Mouse (Mus musculus): ENCODE results near the gene Mlst8. TPM values are rescaled to one million over a fixed set of nuclear protein-coding genes. Genes with fewer than 3 reads are reported as not detected.

Mlst8 gene
- polyA plus RNA-seq, 1 experiment from 2014 or later = 35.5 TPM

- H3K4me3 ChIP-seq = 0 out of 2 replicates have a peak overlapping the region, but pooled peaks have one; percentile 2
Observed at GRCm38 (mm10) chr17:24506332-24507070, 27.6 kb upstream of the Mlst8 start.

GRCm38 (mm10) chr17:24505286-24505955, 26.5 kb upstream of the Mlst8 start:
- no peak overlapping the region for H3K4me3 ChIP-seq
- no peak overlapping the region for H3K4me2 ChIP-seq
- H3K27ac ChIP-seq = no peak overlapping the region; the same call in 1 of the 2 replicates
- WGBS = 88% methylated on average over 30 of the region's 30 CpGs
- peaks cover 19% of the 10 kb centered on the region for H3K4me1 ChIP-seq (replicated peaks)
- H3K9me3 ChIP-seq = no peaks in the 10 kb centered on the region
- peaks cover 99% of the 10 kb centered on the region for H3K36me3 ChIP-seq
- ATAC-seq (ENCODE audit: low FRiP score) = no peak
- no peaks in the 10 kb centered on the region for H3K27me3 ChIP-seq
- peak overlapping the region; percentile 36; the same call in 1 of the 2 replicates for H3K9ac ChIP-seq

More at GRCm38 (mm10) chr17:24506332-24507070, 27.6 kb upstream of the Mlst8 start:
- Histone ChIP-seq H3K4me1 (replicated peaks) (peaks cover 19% of the 10 kb centered on the region), H3K36me3 (peaks cover 99% of the 10 kb centered on the region), H3K9ac (peak overlapping the region; percentile 36), H3K4me2 (0 out of 2 replicates have a peak overlapping the region, but pooled peaks have one; percentile 8), H3K9me3 (no peaks in the 10 kb centered on the region), H3K27ac (peak overlapping the region; percentile 69), H3K27me3 (no peaks in the 10 kb centered on the region)
- 29% methylated on average over 36 of the region's 36 CpGs for WGBS
- 0 out of 2 replicates have a peak, but pooled peaks have one; percentile 5 for ATAC-seq (ENCODE audit: low FRiP score)

GRCm38 (mm10) chr17:24504085-24504484, 25.2 kb upstream of the Mlst8 start:
- Histone ChIP-seq H3K36me3 (peaks cover 99% of the 10 kb centered on the region), H3K27ac (no peak overlapping the region), H3K9me3 (no peaks in the 10 kb centered on the region), H3K4me3 (no peak overlapping the region), H3K27me3 (no peaks in the 10 kb centered on the region), H3K9ac (no peak overlapping the region), H3K4me1 (replicated peaks) (peaks cover 19% of the 10 kb centered on the region), H3K4me2 (no peak overlapping the region)
- ATAC-seq (ENCODE audit: low FRiP score) = no peak
- 96% methylated on average over 10 of the region's 10 CpGs for WGBS

GRCm38 (mm10) chr17:24502208-24502607, 23.3 kb upstream of the Mlst8 start:
- H3K4me1 ChIP-seq (replicated peaks) = peaks cover 18% of the 10 kb centered on the region
- WGBS = 58% methylated on average over 11 of the region's 11 CpGs
- H3K27ac ChIP-seq = no peak overlapping the region
- H3K4me3 ChIP-seq = no peak overlapping the region
- no peak for ATAC-seq (ENCODE audit: low FRiP score)
- H3K27me3 ChIP-seq = no peaks in the 10 kb centered on the region
- H3K9ac ChIP-seq = no peak overlapping the region
- no peak overlapping the region for H3K4me2 ChIP-seq
- no peaks in the 10 kb centered on the region for H3K9me3 ChIP-seq
- H3K36me3 ChIP-seq = peaks cover 99% of the 10 kb centered on the region

GRCm38 (mm10) chr17:24496026-24496425, 17.1 kb upstream of the Mlst8 start:
- Histone ChIP-seq H3K36me3 (peaks cover 58% of the 10 kb centered on the region), H3K4me2 (no peak overlapping the region)

GRCm38 (mm10) chr17:24495443-24495842, 16.6 kb upstream of the Mlst8 start:
- no peak for ATAC-seq (ENCODE audit: low FRiP score)
- peak overlapping the region; percentile 35; the same call in 1 of the 2 replicates for H3K9ac ChIP-seq
- no peaks in the 10 kb centered on the region for H3K9me3 ChIP-seq
- no peaks in the 10 kb centered on the region for H3K27me3 ChIP-seq
- H3K27ac ChIP-seq = peak overlapping the region; percentile 23; the same call in 1 of the 2 replicates
- H3K4me2 ChIP-seq = no peak overlapping the region
- H3K36me3 ChIP-seq = peaks cover 52% of the 10 kb centered on the region
- H3K4me1 ChIP-seq (replicated peaks) = peaks cover 27% of the 10 kb centered on the region
- no peak overlapping the region for H3K4me3 ChIP-seq
- WGBS = 84% methylated on average over 3 of the region's 3 CpGs

More at GRCm38 (mm10) chr17:24496026-24496425, 17.1 kb upstream of the Mlst8 start:
- no peak for ATAC-seq (ENCODE audit: low FRiP score)
- Histone ChIP-seq H3K9ac (peak overlapping the region; percentile 39; the same call in 1 of the 2 replicates), H3K27ac (peak overlapping the region; percentile 23; the same call in 1 of the 2 replicates), H3K9me3 (no peaks in the 10 kb centered on the region), H3K4me1 (replicated peaks) (peaks cover 22% of the 10 kb centered on the region), H3K4me3 (no peak overlapping the region), H3K27me3 (no peaks in the 10 kb centered on the region)
- WGBS = 75% methylated on average over 1 of the region's 1 CpGs

GRCm38 (mm10) chr17:24494627-24495335, 15.9 kb upstream of the Mlst8 start:
- Histone ChIP-seq H3K27ac (peak overlapping the region; percentile 18; the same call in 1 of the 2 replicates), H3K9ac (0 out of 2 replicates have a peak overlapping the region, but pooled peaks have one; percentile 29), H3K4me1 (replicated peaks) (peaks cover 34% of the 10 kb centered on the region), H3K4me3 (no peak overlapping the region), H3K36me3 (peaks cover 45% of the 10 kb centered on the region), H3K27me3 (no peaks in the 10 kb centered on the region), H3K4me2 (no peak overlapping the region), H3K9me3 (no peaks in the 10 kb centered on the region)
- ATAC-seq (ENCODE audit: low FRiP score) = no peak
- WGBS = 29% methylated on average over 2 of the region's 2 CpGs

GRCm38 (mm10) chr17:24490399-24490798, 11.5 kb upstream of the Mlst8 start:
- Histone ChIP-seq H3K27ac (peak overlapping the region; percentile 99), H3K27me3 (0 out of 2 replicates have a peak, but pooled peaks cover 4% of the 10 kb centered on the region), H3K9me3 (no peaks in the 10 kb centered on the region), H3K4me1 (replicated peaks) (peaks cover 56% of the 10 kb centered on the region), H3K4me2 (peak overlapping the region; percentile 91), H3K4me3 (peak overlapping the region; percentile 87), H3K9ac (peak overlapping the region; percentile 97), H3K36me3 (peaks cover 1% of the 10 kb centered on the region)
- WGBS = 65% methylated on average over 4 of the region's 4 CpGs
- no peak for ATAC-seq (ENCODE audit: low FRiP score)

GRCm38 (mm10) chr17:24489265-24490030, 10.6 kb upstream of the Mlst8 start:
- H3K9ac ChIP-seq = peak overlapping the region; percentile 97
- WGBS = 9% methylated on average over 19 of the region's 19 CpGs
- 0 out of 2 replicates have a peak, but pooled peaks cover 4% of the 10 kb centered on the region for H3K27me3 ChIP-seq
- H3K4me1 ChIP-seq (replicated peaks) = peaks cover 52% of the 10 kb centered on the region
- H3K36me3 ChIP-seq = no peaks in the 10 kb centered on the region
- peak overlapping the region; percentile 99 for H3K27ac ChIP-seq
- H3K9me3 ChIP-seq = no peaks in the 10 kb centered on the region
- peak overlapping the region; percentile 87 for H3K4me3 ChIP-seq
- peak overlapping the region; percentile 91 for H3K4me2 ChIP-seq
- ATAC-seq (ENCODE audit: low FRiP score) = peak; percentile 35

- Histone ChIP-seq H3K27ac (peak overlapping the region; percentile 99), H3K4me2 (peak overlapping the region; percentile 91), H3K27me3 (0 out of 2 replicates have a peak, but pooled peaks cover 4% of the 10 kb centered on the region), H3K9ac (peak overlapping the region; percentile 97), H3K4me3 (peak overlapping the region; percentile 87), H3K9me3 (no peaks in the 10 kb centered on the region), H3K36me3 (no peaks in the 10 kb centered on the region), H3K4me1 (replicated peaks) (peaks cover 49% of the 10 kb centered on the region)
- ATAC-seq (ENCODE audit: low FRiP score) = peak; percentile 78
- under 1% methylated on average over 64 of the region's 81 CpGs for WGBS
Observed at GRCm38 (mm10) chr17:24488662-24489264, 9.9 kb upstream of the Mlst8 start.

- ATAC-seq (ENCODE audit: low FRiP score) = peak; percentile 67
- peak within 1 kb of the TSS; percentile 97 for H3K9ac ChIP-seq
- peaks cover 49% of the 10 kb centered on the region for H3K4me1 ChIP-seq (replicated peaks)
- WGBS = under 1% methylated on average over 45 of the region's 45 CpGs
- H3K9me3 ChIP-seq = no peaks in the 10 kb centered on the region
- 0 out of 2 replicates have a peak, but pooled peaks cover 4% of the 10 kb centered on the region for H3K27me3 ChIP-seq
- peak within 1 kb of the TSS; percentile 99 for H3K27ac ChIP-seq
- no peaks in the 10 kb centered on the region for H3K36me3 ChIP-seq
- H3K4me3 ChIP-seq = peak within 1 kb of the TSS; percentile 87
- H3K4me2 ChIP-seq = peak within 1 kb of the TSS; percentile 91
Observed at GRCm38 (mm10) chr17:24488186-24488661, 9.3 kb upstream of the Mlst8 start, which contains the start of gene Caskin1. Gene Caskin1, plus strand, starts transcription at chr17:24488601.

All from hindbrain, embryonic 13.5 days (tissue).